Mouse (Mus musculus): ENCODE measurements around the gene Chadl.

DNA sequence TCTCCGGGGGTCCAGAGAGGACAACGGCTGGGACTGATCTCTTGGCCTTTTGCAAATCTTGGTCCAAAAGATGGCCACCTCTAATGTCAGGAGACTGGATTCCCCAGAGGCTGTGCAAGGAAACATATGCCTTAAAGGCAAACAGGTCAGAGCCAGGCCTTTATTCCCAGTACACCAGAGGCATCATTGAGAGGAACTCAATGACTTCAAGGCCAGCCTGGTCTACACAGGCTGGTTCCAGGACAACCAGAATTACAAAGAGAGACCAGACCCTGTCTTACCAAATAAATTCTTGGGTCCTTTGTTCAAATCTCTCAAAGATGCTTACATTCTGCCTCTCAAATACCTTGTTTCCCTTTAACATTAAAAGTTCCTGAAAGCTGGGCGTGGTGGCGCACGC is 25.3 kb upstream of the Chadl start:
- TF ChIP-seq CTCF (IDR thresholded peaks at IDR 0.05; ENCODE audit: control insufficient read depth, insufficient read depth, insufficient replicate concordance, low read depth, low read length) = no peak
- no peak for TF ChIP-seq POLR2A (IDR thresholded peaks at IDR 0.05; ENCODE audit: control insufficient read depth, low read depth, low read length)
